ENCODE assay signal across 8 mouse cellular contexts in the genomic region with DNA sequence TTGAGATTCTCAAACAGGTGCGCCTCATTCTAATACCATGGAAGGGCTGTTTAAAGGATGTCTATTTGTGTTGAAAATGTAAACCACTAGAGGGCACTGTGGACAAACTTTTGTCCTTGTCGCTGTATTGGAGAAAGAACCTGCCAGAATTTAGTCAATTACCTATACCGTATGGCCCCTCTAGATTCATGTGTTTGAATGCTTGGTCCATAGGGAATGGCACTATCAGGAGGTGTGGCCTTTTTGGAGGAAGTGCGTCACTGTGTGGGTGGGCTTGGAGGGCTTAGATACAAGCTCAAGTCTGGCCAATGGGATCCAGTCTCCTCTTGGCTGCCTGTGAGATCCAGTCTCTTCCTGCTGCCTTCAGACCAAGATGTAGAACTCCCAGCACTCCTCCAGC.
DNase-seq lines count a peak whose midpoint lies in the region; ATAC-seq and TF ChIP-seq lines count a peak whose summit lies in the region.

No protein-coding gene starts in this region.

- no peak overlapping the region for H3K4me3 ChIP-seq in lung, postnatal 0 days (ENCODE audit: low read depth, low read length)
- no peak overlapping the region for H3K4me3 ChIP-seq in embryonic facial prominence, embryonic 11.5 days (ENCODE audit: low read depth, low read length)
- no peak overlapping the region for H3K4me3 ChIP-seq in intestine, embryonic 16.5 days (ENCODE audit: low read length)

- no peak overlapping the region for H3K9ac ChIP-seq in lung, postnatal 0 days (replicated peaks; ENCODE audit: low read depth)
- H3K9ac ChIP-seq in embryonic facial prominence, embryonic 11.5 days (replicated peaks; ENCODE audit: low read length), result no peak overlapping the region
- no peak overlapping the region for H3K9ac ChIP-seq in intestine, embryonic 16.5 days (ENCODE audit: low read depth, low read length)

- no peak for TF ChIP-seq EP300 in lung, postnatal 0 days (IDR thresholded peaks at IDR 0.05)

- no peaks in the 10 kb centered on the region for H3K4me1 ChIP-seq in lung, postnatal 0 days (ENCODE audit: insufficient read depth, low read depth, low read length)
- no peaks in the 10 kb centered on the region for H3K4me1 ChIP-seq in embryonic facial prominence, embryonic 11.5 days (ENCODE audit: control insufficient read depth, insufficient read depth, low read length)
- no peaks in the 10 kb centered on the region for H3K4me1 ChIP-seq in intestine, embryonic 16.5 days (ENCODE audit: control insufficient read depth, insufficient read depth, low read length)

- no peak for ATAC-seq in lung, postnatal 0 days
- ATAC-seq in embryonic facial prominence, embryonic 11.5 days (replicated peaks; ENCODE audit: insufficient number of reproducible peaks, low FRiP score, low TSS enrichment, low read depth), result peak; percentile 81
- ATAC-seq in intestine, embryonic 16.5 days, result peak; percentile 46; the same call in 1 of the 2 replicates
- peak; percentile 71; the same call in 1 of the 2 replicates for ATAC-seq in megakaryocyte progenitor cell, adult 5-6 weeks (replicated peaks; ENCODE audit: poor library complexity)

- no peaks in the 10 kb centered on the region for H3K9me3 ChIP-seq in lung, postnatal 0 days (ENCODE audit: low read length)
- H3K9me3 ChIP-seq in embryonic facial prominence, embryonic 11.5 days (replicated peaks; ENCODE audit: control insufficient read depth, low read length), result no peaks in the 10 kb centered on the region
- no peaks in the 10 kb centered on the region for H3K9me3 ChIP-seq in intestine, embryonic 16.5 days (ENCODE audit: control insufficient read depth, low read length)

- no peak overlapping the region for H3K4me2 ChIP-seq in lung, postnatal 0 days (replicated peaks; ENCODE audit: low read depth, low read length)
- H3K4me2 ChIP-seq in embryonic facial prominence, embryonic 11.5 days (ENCODE audit: low read depth, low read length), result no peak overlapping the region
- no peak overlapping the region for H3K4me2 ChIP-seq in intestine, embryonic 16.5 days (ENCODE audit: low read depth, low read length)

- no peak overlapping the region for H3K27ac ChIP-seq in lung, postnatal 0 days (ENCODE audit: low read length)
- H3K27ac ChIP-seq in embryonic facial prominence, embryonic 11.5 days (replicated peaks; ENCODE audit: low read depth, low read length), result no peak overlapping the region
- H3K27ac ChIP-seq in intestine, embryonic 16.5 days (ENCODE audit: low read length), result no peak overlapping the region

- H3K36me3 ChIP-seq in lung, postnatal 0 days (ENCODE audit: insufficient read depth, low read length), result no peaks in the 10 kb centered on the region
- H3K36me3 ChIP-seq in embryonic facial prominence, embryonic 11.5 days (replicated peaks; ENCODE audit: control insufficient read depth, insufficient read depth, low read depth, low read length), result no peaks in the 10 kb centered on the region
- H3K36me3 ChIP-seq in intestine, embryonic 16.5 days (ENCODE audit: control insufficient read depth, insufficient read depth, low read length), result no peaks in the 10 kb centered on the region

- TF ChIP-seq CTCF in lung, postnatal 0 days (IDR thresholded peaks at IDR 0.05), result peak; percentile 67
- peak; percentile 46; the same call in 1 of the 2 replicates for TF ChIP-seq CTCF in brain, embryonic 14.5 days (IDR thresholded peaks at IDR 0.05; ENCODE audit: borderline replicate concordance, extremely low read depth, insufficient read depth, insufficient read length)

- no peaks in the 10 kb centered on the region for H3K27me3 ChIP-seq in lung, postnatal 0 days (replicated peaks; ENCODE audit: insufficient read depth, low read length)
- no peaks in the 10 kb centered on the region for H3K27me3 ChIP-seq in embryonic facial prominence, embryonic 11.5 days (ENCODE audit: control insufficient read depth, insufficient read depth, low read length)
- no peaks in the 10 kb centered on the region for H3K27me3 ChIP-seq in intestine, embryonic 16.5 days (replicated peaks; ENCODE audit: control insufficient read depth, insufficient read depth, low read length)

- 17% methylated on average over 4 of the region's 4 CpGs for WGBS in lung, postnatal 0 days
- WGBS in embryonic facial prominence, embryonic 11.5 days, result 23% methylated on average over 4 of the region's 4 CpGs
- 17% methylated on average over 4 of the region's 4 CpGs for WGBS in intestine, embryonic 16.5 days

- no peak for TF ChIP-seq POLR2A in brain, embryonic 14.5 days (IDR thresholded peaks at IDR 0.05; ENCODE audit: borderline replicate concordance, extremely low read depth, insufficient read depth, insufficient read length, poor library complexity, severe bottlenecking)

- peak; percentile 60 for DNase-seq in lung, postnatal 0 days (ENCODE audit: low spot score)
- DNase-seq in lung, adult 18-20 months, result no peak
- DNase-seq in brain, embryonic 14.5 days (ENCODE audit: low read depth), result peak; percentile 93
- peak; percentile 86 for DNase-seq in embryonic facial prominence, embryonic 11.5 days (ENCODE audit: low spot score)
- no peak for DNase-seq in natural killer cell, adult 2 months (ENCODE audit: low spot score in 2 of 2)
- no peak for DNase-seq in urinary bladder, adult 2 months (ENCODE audit: low spot score)

Comparison
In these comparisons a context has a peak if more than half of its experiments do, and no peak if none do; other contexts are left out.
1. DNase-seq: peak in lung, postnatal 0 days (single experiment), brain, embryonic 14.5 days (single experiment) and embryonic facial prominence, embryonic 11.5 days (single experiment); none in lung, adult 18-20 months (0 of 2), natural killer cell, adult 2 months (0 of 2) and urinary bladder, adult 2 months (single experiment).